Mouse (Mus musculus): ENCODE measurements at regions not wholly inside any gene's neighbourhood (a gene's known extent, or its start where the extent isn't known, plus 50 kb on each side); places are given as distances from the start of the nearest gene placed in this dataset.

GRCm38 (mm10) chr15:85674191-85674984, 60.4 kb upstream of the Ppara start:
- TF ChIP-seq POLR2A (IDR thresholded peaks at IDR 0.05; ENCODE audit: borderline replicate concordance, extremely low read depth, insufficient read depth, insufficient read length, poor library complexity, severe bottlenecking) = no peak
- TF ChIP-seq CTCF (IDR thresholded peaks at IDR 0.05; ENCODE audit: borderline replicate concordance, extremely low read depth, insufficient read depth, insufficient read length) = no peak
